Mouse (Mus musculus): ENCODE data around the gene Gm379. TPM values are rescaled to one million over a fixed set of nuclear protein-coding genes. Genes with fewer than 3 reads are reported as not detected.

Gene Gm379
- total RNA-seq (2021): not detected

GRCm38 (mm10) chrX:108664885-108665284 lies at the start of gene Gm379:
TSS of gene Gm379 (minus strand) at chrX:108664891.
- no peak for DNase-seq

GRCm38 (mm10) chrX:108704312-108704711 lies 39.6 kb upstream of the Gm379 start:
- DNase-seq: no peak

GRCm38 (mm10) chrX:108668868-108669267 lies 4.2 kb upstream of the Gm379 start:
- DNase-seq: no peak

GRCm38 (mm10) chrX:108621991-108622390 lies 42.7 kb downstream of the Gm379 start:
- DNase-seq: no peak

GRCm38 (mm10) chrX:108620886-108621285 lies 43.8 kb downstream of the Gm379 start:
- no peak for DNase-seq

Other genes starting within 250 kb of the Gm379 start
- gene Brwd3, start 169.5 kb upstream of the Gm379 start, total RNA-seq (2021): 10 to 100 TPM; 13.8 to 18.5 TPM

All from layer of hippocampus, postnatal 36 days (tissue).